8 mouse cellular contexts compared by ENCODE assay signal in genomic region chr9:78108796-78109239, GRCm38 (mm10). TPM values are rescaled to one million over a fixed set of nuclear protein-coding genes. Genes with fewer than 3 reads are reported as not detected.
DNase-seq lines count a peak whose midpoint lies in the region; ATAC-seq and TF ChIP-seq lines count a peak whose summit lies in the region.

Gene Fbxo9, minus strand, starts transcription at chr9:78109065.
Gene Ick, plus strand, starts transcription at chr9:78109192.

- H3K27ac ChIP-seq in forebrain, embryonic 10.5 days = peak within 1 kb of the TSS; percentile 93
- H3K27ac ChIP-seq in heart, embryonic 15.5 days = peak within 1 kb of the TSS; percentile 96
- peak within 1 kb of the TSS; percentile 97 for H3K27ac ChIP-seq in liver, embryonic 14.5 days
- peak within 1 kb of the TSS; percentile 80 for H3K27ac ChIP-seq in neural tube, embryonic 11.5 days (ENCODE audit: low read depth, low read length)

- H3K4me2 ChIP-seq in heart, embryonic 15.5 days = peak within 1 kb of the TSS; percentile 83
- peak within 1 kb of the TSS; percentile 85 for H3K4me2 ChIP-seq in liver, embryonic 14.5 days (ENCODE audit: low read depth)
- H3K4me2 ChIP-seq in neural tube, embryonic 11.5 days (ENCODE audit: low read depth) = peak within 1 kb of the TSS; percentile 91

- TF ChIP-seq EP300 in liver, embryonic 14.5 days (IDR thresholded peaks at IDR 0.05; ENCODE audit: low read depth) = no peak

- peak; percentile 89 for ATAC-seq in heart, embryonic 15.5 days (replicated peaks; ENCODE audit: insufficient number of reproducible peaks, insufficient read depth, low FRiP score, low read depth)
- peak; percentile 82 for ATAC-seq in liver, embryonic 14.5 days (ENCODE audit: insufficient read depth)
- ATAC-seq in neural tube, embryonic 11.5 days (ENCODE audit: insufficient read depth, low FRiP score, low TSS enrichment) = peak; percentile 89

- peaks cover 36% of the 10 kb centered on the region for H3K4me1 ChIP-seq in forebrain, embryonic 10.5 days
- peaks cover 27% of the 10 kb centered on the region for H3K4me1 ChIP-seq in heart, embryonic 15.5 days (replicated peaks)
- peaks cover 33 to 34% of the 10 kb centered on the region in 2 experiments for H3K4me1 ChIP-seq in liver, embryonic 14.5 days (replicated peaks; ENCODE audit: control insufficient read depth in 2 of 2, insufficient read depth in 2 of 2, low read length in 1 of 2)
- peaks cover 6% of the 10 kb centered on the region; the same call in 1 of the 2 replicates for H3K4me1 ChIP-seq in neural tube, embryonic 11.5 days (ENCODE audit: control insufficient read depth, insufficient read depth, low read length)

- DNase-seq in CD8-positive naive resting alpha-beta T cell, adult 2 months (ENCODE audit: low read depth in 2 of 2, low spot score in 2 of 2) = peak; percentile 83 to 90
- DNase-seq in c-Kit-positive CD71-negative TER-119-negative erythroid progenitor cells, embryonic 14.5 days (ENCODE audit: low read depth) = peak; percentile 83
- DNase-seq in forebrain, embryonic 10.5 days (ENCODE audit: extremely low spot score, low spot score) = peak; percentile 87
- peak; percentile 90 to 95 for DNase-seq in kidney, postnatal 25 days
- DNase-seq in liver, embryonic 14.5 days (ENCODE audit: low read depth in 3 of 3, low spot score in 3 of 3) = peak; percentile 94 to 95 (median 95)
- DNase-seq in neural tube, embryonic 11.5 days (ENCODE audit: low spot score) = peak; percentile 88
- DNase-seq in telencephalon, adult 2 months (ENCODE audit: low read depth, low spot score) = peak; percentile 98

- peaks cover 6% of the 10 kb centered on the region; the same call in 1 of the 2 replicates for H3K27me3 ChIP-seq in forebrain, embryonic 10.5 days (ENCODE audit: poor library complexity, severe bottlenecking)
- no peaks in the 10 kb centered on the region for H3K27me3 ChIP-seq in heart, embryonic 15.5 days
- H3K27me3 ChIP-seq in liver, embryonic 14.5 days (ENCODE audit: control insufficient read depth, insufficient read depth, low read length) = no peaks in the 10 kb centered on the region
- no peaks in the 10 kb centered on the region for H3K27me3 ChIP-seq in neural tube, embryonic 11.5 days (ENCODE audit: control insufficient read depth, insufficient read depth, low read length)

- peak within 1 kb of the TSS; percentile 91 for H3K9ac ChIP-seq in heart, embryonic 15.5 days
- peak within 1 kb of the TSS; percentile 98 for H3K9ac ChIP-seq in liver, embryonic 14.5 days (replicated peaks)
- peak within 1 kb of the TSS; percentile 86 for H3K9ac ChIP-seq in neural tube, embryonic 11.5 days (ENCODE audit: low read length)

- H3K9me3 ChIP-seq in forebrain, embryonic 10.5 days = no peaks in the 10 kb centered on the region
- H3K9me3 ChIP-seq in heart, embryonic 15.5 days (replicated peaks) = no peaks in the 10 kb centered on the region
- H3K9me3 ChIP-seq in liver, embryonic 14.5 days (ENCODE audit: control insufficient read depth, low read length) = no peaks in the 10 kb centered on the region
- H3K9me3 ChIP-seq in neural tube, embryonic 11.5 days (ENCODE audit: control insufficient read depth, low read length) = no peaks in the 10 kb centered on the region

- H3K4me3 ChIP-seq in forebrain, embryonic 10.5 days = peak within 1 kb of the TSS; percentile 93
- peak within 1 kb of the TSS; percentile 91 for H3K4me3 ChIP-seq in heart, embryonic 15.5 days
- peak within 1 kb of the TSS; percentile 74 to 81 for H3K4me3 ChIP-seq in liver, embryonic 14.5 days (ENCODE audit: insufficient read depth in 1 of 2, low read depth in 2 of 2, low read length in 2 of 2)
- peak within 1 kb of the TSS; percentile 84 for H3K4me3 ChIP-seq in neural tube, embryonic 11.5 days (ENCODE audit: low read depth, low read length)

- WGBS in forebrain, embryonic 10.5 days = 0% methylated on average over 20 of the region's 20 CpGs
- 0% methylated on average over 20 of the region's 20 CpGs for WGBS in heart, embryonic 15.5 days
- WGBS in liver, embryonic 14.5 days (ENCODE audit: insufficient replicate concordance) = under 1% methylated on average over 20 of the region's 20 CpGs
- under 1% methylated on average over 20 of the region's 20 CpGs for WGBS in neural tube, embryonic 11.5 days

- TF ChIP-seq CTCF in liver, embryonic 14.5 days (IDR thresholded peaks at IDR 0.05; ENCODE audit: low read depth) = no peak

- 0 out of 2 replicates have a peak, but pooled peaks cover 5% of the 10 kb centered on the region for H3K36me3 ChIP-seq in forebrain, embryonic 10.5 days (replicated peaks)
- no peaks in the 10 kb centered on the region for H3K36me3 ChIP-seq in heart, embryonic 15.5 days
- H3K36me3 ChIP-seq in liver, embryonic 14.5 days (replicated peaks; ENCODE audit: control insufficient read depth, insufficient read depth, low read depth) = peaks cover 9% of the 10 kb centered on the region
- no peaks in the 10 kb centered on the region for H3K36me3 ChIP-seq in neural tube, embryonic 11.5 days (ENCODE audit: control insufficient read depth, insufficient read depth, low read length)

RNA-seq across cellular contexts. Expression of gene Fbxo9, which starts in this region (rescaled TPM):
- 21.0 and 22.9 TPM in 2 replicates for polyA plus RNA-seq in forebrain, embryonic 10.5 days (2016; fragmentation: Nextera tagmentation; extraction: Ambion mirVana)
- polyA plus RNA-seq in heart, embryonic 15.5 days (2015; fragmentation: Nextera tagmentation; extraction: Ambion mirVana) = 42.4 and 48.6 TPM in 2 replicates
- 47.3 and 78.1 TPM in 2 replicates for polyA plus RNA-seq in liver, embryonic 14.5 days (2012; rRNA removed)
- polyA plus RNA-seq in liver, embryonic 14.5 days (2014; fragmentation: Nextera tagmentation; extraction: Ambion mirVana) = 68.1 and 80.0 TPM in 2 replicates
- polyA plus RNA-seq in neural tube, embryonic 11.5 days (2014; fragmentation: Nextera tagmentation; extraction: Ambion mirVana) = 36.9 and 38.9 TPM in 2 replicates

RNA-seq across cellular contexts. Expression of gene Ick, which starts in this region (rescaled TPM):
- polyA plus RNA-seq in forebrain, embryonic 10.5 days (2016; fragmentation: Nextera tagmentation; extraction: Ambion mirVana) = 31.9 and 36.0 TPM in 2 replicates
- polyA plus RNA-seq in heart, embryonic 15.5 days (2015; fragmentation: Nextera tagmentation; extraction: Ambion mirVana) = 13.4 and 16.8 TPM in 2 replicates
- polyA plus RNA-seq in liver, embryonic 14.5 days (2012; rRNA removed) = 3.0 and 3.6 TPM in 2 replicates
- 3.7 and 4.7 TPM in 2 replicates for polyA plus RNA-seq in liver, embryonic 14.5 days (2014; fragmentation: Nextera tagmentation; extraction: Ambion mirVana)
- 35.9 and 36.3 TPM in 2 replicates for polyA plus RNA-seq in neural tube, embryonic 11.5 days (2014; fragmentation: Nextera tagmentation; extraction: Ambion mirVana)

Comparison
In these comparisons a context has a peak if more than half of its experiments do, and no peak if none do; other contexts are left out.
1. Peak in every context shown above with its lines: DNase-seq, ATAC-seq, H3K4me3 ChIP-seq and H3K27ac ChIP-seq.